7 mouse cellular contexts compared by ENCODE assay signal in the genomic region with DNA sequence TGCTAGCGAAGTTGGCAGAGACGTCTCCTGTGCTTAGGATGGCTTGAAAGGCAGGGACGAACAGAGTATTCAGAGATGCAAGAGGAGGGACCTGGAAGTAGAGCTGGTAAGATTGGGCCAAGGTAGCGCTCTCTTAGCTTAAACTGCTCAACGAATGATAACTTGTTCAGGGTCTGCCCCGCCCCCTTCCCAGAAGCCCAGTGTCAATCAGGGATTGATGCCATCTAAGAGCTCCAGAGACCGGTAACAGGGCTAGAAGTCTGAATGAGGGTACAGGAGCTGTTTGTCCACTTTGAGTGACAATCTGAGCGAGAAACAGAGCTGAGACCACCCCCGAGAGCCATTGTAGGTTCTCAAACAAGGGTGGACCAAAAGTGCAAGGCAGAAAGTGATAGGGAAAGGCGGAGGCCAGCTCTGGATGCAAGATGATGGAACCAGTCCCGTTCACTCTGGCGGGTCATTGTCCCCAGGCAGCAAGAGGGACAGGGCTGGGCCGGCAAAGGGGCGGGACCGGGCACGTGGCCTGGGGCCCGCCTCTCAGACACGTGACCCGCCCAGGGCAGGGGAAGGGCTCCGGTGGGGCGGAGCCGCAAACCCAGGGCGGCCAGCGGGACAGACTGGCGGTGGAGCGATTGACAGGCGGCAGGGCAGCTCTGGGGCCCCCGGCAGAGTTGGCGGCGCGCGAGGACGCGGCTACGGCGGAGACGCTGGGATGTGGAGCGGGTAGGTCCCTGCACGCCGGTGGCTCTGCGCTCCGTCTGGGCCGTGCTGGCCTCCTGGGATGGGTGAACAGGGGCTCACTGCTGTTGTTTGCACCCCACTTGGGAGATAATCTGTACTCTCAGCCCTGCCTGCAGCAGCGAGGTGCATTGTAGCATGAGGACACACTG. TPM values are rescaled to one million over a fixed set of nuclear protein-coding genes. Genes with fewer than 3 reads are reported as not detected.
A peak's percentile ranks its signal among the peaks of the same experiment; 100 is the strongest.
DNase-seq lines count a peak whose midpoint lies in the region; ATAC-seq and TF ChIP-seq lines count a peak whose summit lies in the region.

No protein-coding gene starts in this region.

- no peaks in the 10 kb centered on the region for H3K9me3 ChIP-seq in embryonic facial prominence, embryonic 12.5 days
- H3K9me3 ChIP-seq in limb, embryonic 13.5 days: no peaks in the 10 kb centered on the region
- no peaks in the 10 kb centered on the region for H3K9me3 ChIP-seq in midbrain, embryonic 14.5 days (ENCODE audit: control insufficient read depth, low read length)

- no peak for TF ChIP-seq CTCF in kidney, adult 2 months (conservative IDR thresholded peaks at IDR 0.05; ENCODE audit: insufficient read depth, insufficient read length, low read depth, low read length)

- H3K4me2 ChIP-seq in embryonic facial prominence, embryonic 12.5 days (replicated peaks): peak overlapping the region; percentile 92
- peak overlapping the region; percentile 90 for H3K4me2 ChIP-seq in limb, embryonic 13.5 days (replicated peaks)
- H3K4me2 ChIP-seq in midbrain, embryonic 14.5 days (ENCODE audit: low read length): peak overlapping the region; percentile 95

- no peaks in the 10 kb centered on the region for H3K27me3 ChIP-seq in embryonic facial prominence, embryonic 12.5 days
- no peaks in the 10 kb centered on the region for H3K27me3 ChIP-seq in kidney, adult 2 months (replicated peaks; ENCODE audit: control insufficient read depth, insufficient read depth, low read length)
- H3K27me3 ChIP-seq in limb, embryonic 13.5 days: no peaks in the 10 kb centered on the region
- no peaks in the 10 kb centered on the region for H3K27me3 ChIP-seq in midbrain, embryonic 14.5 days (ENCODE audit: control insufficient read depth, insufficient read depth, low read length)

- H3K9ac ChIP-seq in embryonic facial prominence, embryonic 12.5 days: peak overlapping the region; percentile 74
- peak overlapping the region; percentile 86 for H3K9ac ChIP-seq in limb, embryonic 13.5 days
- H3K9ac ChIP-seq in midbrain, embryonic 14.5 days (replicated peaks; ENCODE audit: low read length): peak overlapping the region; percentile 75

- 5% methylated on average over 44 of the region's 44 CpGs for WGBS in embryonic facial prominence, embryonic 12.5 days
- WGBS in kidney, adult 2 months: 11% methylated on average over 44 of the region's 44 CpGs
- WGBS in limb, embryonic 13.5 days: 6% methylated on average over 44 of the region's 44 CpGs
- WGBS in midbrain, embryonic 14.5 days: 5% methylated on average over 43 of the region's 44 CpGs

- DNase-seq in adrenal gland, postnatal 36 days: peak; percentile 96 to 98
- DNase-seq in heart, adult 18-20 months: peak; percentile 93 to 97
- DNase-seq in kidney, adult 2 months: peak; percentile 96
- DNase-seq in midbrain, embryonic 14.5 days: peak; percentile 88
- DNase-seq in spleen, adult 12 weeks (ENCODE audit: low spot score): peak; percentile 89

- no peak for TF ChIP-seq POLR2A in kidney, adult 2 months (IDR thresholded peaks at IDR 0.05; ENCODE audit: low read depth, low read length)

- peak overlapping the region; percentile 84 for H3K27ac ChIP-seq in embryonic facial prominence, embryonic 12.5 days
- H3K27ac ChIP-seq in kidney, adult 2 months (ENCODE audit: insufficient read depth, low read depth, low read length): no peak overlapping the region
- peak overlapping the region; percentile 40 for H3K27ac ChIP-seq in limb, embryonic 13.5 days
- peak overlapping the region; percentile 27; the same call in 1 of the 2 replicates for H3K27ac ChIP-seq in midbrain, embryonic 14.5 days (replicated peaks; ENCODE audit: low read depth, low read length)

- peak overlapping the region; percentile 64 for H3K4me3 ChIP-seq in embryonic facial prominence, embryonic 12.5 days
- peak overlapping the region; percentile 47 for H3K4me3 ChIP-seq in kidney, adult 2 months (ENCODE audit: insufficient read depth, low read depth, low read length)
- peak overlapping the region; percentile 69 for H3K4me3 ChIP-seq in limb, embryonic 13.5 days
- H3K4me3 ChIP-seq in midbrain, embryonic 14.5 days (replicated peaks; ENCODE audit: low read depth, low read length): peak overlapping the region; percentile 58

- H3K4me1 ChIP-seq in embryonic facial prominence, embryonic 12.5 days: peaks cover 66% of the 10 kb centered on the region
- H3K4me1 ChIP-seq in kidney, adult 2 months (ENCODE audit: control insufficient read depth, insufficient read depth, low read length): peaks cover 31% of the 10 kb centered on the region
- peaks cover 70% of the 10 kb centered on the region for H3K4me1 ChIP-seq in limb, embryonic 13.5 days
- peaks cover 14% of the 10 kb centered on the region for H3K4me1 ChIP-seq in midbrain, embryonic 14.5 days (ENCODE audit: control insufficient read depth, insufficient read depth, low read length)

- no peaks in the 10 kb centered on the region for H3K36me3 ChIP-seq in embryonic facial prominence, embryonic 12.5 days
- no peaks in the 10 kb centered on the region for H3K36me3 ChIP-seq in kidney, adult 2 months (ENCODE audit: control insufficient read depth, insufficient read depth, low read length)
- no peaks in the 10 kb centered on the region for H3K36me3 ChIP-seq in limb, embryonic 13.5 days
- H3K36me3 ChIP-seq in midbrain, embryonic 14.5 days (ENCODE audit: control insufficient read depth, insufficient read depth, low read length): no peaks in the 10 kb centered on the region

- peak; percentile 83 for ATAC-seq in embryonic facial prominence, embryonic 12.5 days (ENCODE audit: insufficient number of reproducible peaks, insufficient read depth, low FRiP score, low TSS enrichment)
- peak; percentile 90 for ATAC-seq in limb, embryonic 13.5 days (ENCODE audit: low FRiP score, low read depth)
- peak; percentile 94 for ATAC-seq in midbrain, embryonic 14.5 days (ENCODE audit: low FRiP score, low TSS enrichment)

RNA-seq across cellular contexts. Expression of a gene that starts 16.4 kb away (rescaled TPM):
- total RNA-seq in adrenal gland, postnatal 36 days (2021): 1 to 10 TPM; 5.6 to 6.6 TPM
- polyA plus RNA-seq in embryonic facial prominence, embryonic 12.5 days (2016; fragmentation: Nextera tagmentation; extraction: Ambion mirVana): 48.0 and 50.0 TPM in 2 replicates
- total RNA-seq in heart, adult 18-20 months (2021): 1 to 10 TPM; 6.6 to 6.8 TPM
- polyA plus RNA-seq in kidney, adult 2 months (2012; rRNA removed): 66.0 and 90.9 TPM in 2 replicates
- polyA plus RNA-seq in limb, embryonic 13.5 days (2015; fragmentation: Nextera tagmentation; extraction: Ambion mirVana): 40.6 and 45.2 TPM in 2 replicates
- 13.3 and 19.2 TPM in 2 replicates for polyA plus RNA-seq in midbrain, embryonic 14.5 days (2014; fragmentation: Nextera tagmentation; extraction: Ambion mirVana)

RNA-seq across cellular contexts. Expression of a gene that starts 16.4 kb away (rescaled TPM):
- total RNA-seq in adrenal gland, postnatal 36 days (2021): under 1 TPM; 0.16 to 0.36 TPM
- 1.7 and 1.8 TPM in 2 replicates for polyA plus RNA-seq in embryonic facial prominence, embryonic 12.5 days (2016; fragmentation: Nextera tagmentation; extraction: Ambion mirVana)
- total RNA-seq in heart, adult 18-20 months (2021): under 1 TPM; 0.12 to 0.13 TPM
- polyA plus RNA-seq in kidney, adult 2 months (2012; rRNA removed): 0.33 and 0.38 TPM in 2 replicates
- polyA plus RNA-seq in limb, embryonic 13.5 days (2015; fragmentation: Nextera tagmentation; extraction: Ambion mirVana): 2.0 and 2.1 TPM in 2 replicates
- 2.1 and 2.5 TPM in 2 replicates for polyA plus RNA-seq in midbrain, embryonic 14.5 days (2014; fragmentation: Nextera tagmentation; extraction: Ambion mirVana)

RNA-seq across cellular contexts. Expression of a gene that starts 23.5 kb away (rescaled TPM):
- total RNA-seq in adrenal gland, postnatal 36 days (2021): 10 to 100 TPM in 1 of 2 experiments, 1 to 10 TPM in 1; 9.4 to 23.4 TPM
- polyA plus RNA-seq in embryonic facial prominence, embryonic 12.5 days (2016; fragmentation: Nextera tagmentation; extraction: Ambion mirVana): 10.1 and 10.2 TPM in 2 replicates
- total RNA-seq in heart, adult 18-20 months (2021): 10 to 100 TPM; 31.8 to 34.9 TPM
- polyA plus RNA-seq in kidney, adult 2 months (2012; rRNA removed): 382 and 459 TPM in 2 replicates
- 10.0 and 10.8 TPM in 2 replicates for polyA plus RNA-seq in limb, embryonic 13.5 days (2015; fragmentation: Nextera tagmentation; extraction: Ambion mirVana)
- 15.4 and 17.8 TPM in 2 replicates for polyA plus RNA-seq in midbrain, embryonic 14.5 days (2014; fragmentation: Nextera tagmentation; extraction: Ambion mirVana)

RNA-seq across cellular contexts. Expression of a gene that starts 37.5 kb away (rescaled TPM):
- total RNA-seq in adrenal gland, postnatal 36 days (2021): 1,000 to 10,000 TPM; 2,852 to 3,273 TPM
- polyA plus RNA-seq in embryonic facial prominence, embryonic 12.5 days (2016; fragmentation: Nextera tagmentation; extraction: Ambion mirVana): 1,511 and 1,518 TPM in 2 replicates
- 1,000 to 10,000 TPM; 2,847 to 3,135 TPM for total RNA-seq in heart, adult 18-20 months (2021)
- 8,110 and 8,726 TPM in 2 replicates for polyA plus RNA-seq in kidney, adult 2 months (2012; rRNA removed)
- 1,470 and 1,484 TPM in 2 replicates for polyA plus RNA-seq in limb, embryonic 13.5 days (2015; fragmentation: Nextera tagmentation; extraction: Ambion mirVana)
- polyA plus RNA-seq in midbrain, embryonic 14.5 days (2014; fragmentation: Nextera tagmentation; extraction: Ambion mirVana): 1,308 and 1,477 TPM in 2 replicates

Comparison
In these comparisons a context has a peak if more than half of its experiments do, and no peak if none do; other contexts are left out.
1. RNA of a gene that starts 23.5 kb away (polyA plus RNA-seq): 382 to 459 TPM in kidney, adult 2 months; 15.4 to 17.8 TPM in midbrain, embryonic 14.5 days, 10.1 to 10.2 TPM in embryonic facial prominence, embryonic 12.5 days and 10.0 to 10.8 TPM in limb, embryonic 13.5 days; every median in the first group is over 10 times any median in the second.
2. Peak in every context shown above with its lines, with median percentiles within 50 percentile points of each other: DNase-seq, ATAC-seq, H3K4me2 ChIP-seq, H3K4me3 ChIP-seq and H3K9ac ChIP-seq.